Mouse (Mus musculus) heart, postnatal 0 days (tissue): ENCODE measurements around the gene Mal.

Experiments used
- CTCF ChIP-seq: IDR thresholded peaks from 2 replicates; pipeline ENCODE4 v1.5.1; 2016; ENCODE audit warnings: antibody characterized with exemption, control low read depth, low read depth
- EP300 ChIP-seq: IDR thresholded peaks from 2 replicates; pipeline ENCODE4 v1.6.1; 2016; ENCODE audit warnings: antibody characterized with exemption, low read depth

DNA sequence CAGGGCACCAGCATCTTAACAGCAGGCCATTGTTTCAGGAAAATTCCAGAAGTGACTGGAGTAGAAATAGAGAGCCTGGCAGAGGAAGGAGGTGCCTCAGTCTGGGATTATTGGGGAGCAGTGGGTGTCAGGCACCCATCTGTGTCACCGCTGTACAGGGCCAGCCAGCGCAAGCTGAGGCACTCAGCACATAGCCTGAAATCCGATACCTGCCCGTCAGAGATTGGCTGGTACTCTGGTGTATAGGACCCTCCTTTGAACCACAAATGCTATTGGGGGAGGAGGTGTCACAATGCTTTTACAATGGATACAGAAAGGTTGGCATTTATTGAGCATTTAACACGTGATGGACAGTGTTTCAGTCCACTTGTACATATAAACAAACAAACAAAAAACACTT lies 47.5 kb downstream of the Mal start:
- TF ChIP-seq CTCF = no peak
- no peak for TF ChIP-seq EP300
